Mouse (Mus musculus) stomach, embryonic 14.5 days (tissue): ENCODE measurements at regions not wholly inside any gene's neighbourhood (a gene's known extent, or its start where the extent isn't known, plus 50 kb on each side); places are given as distances from the start of the nearest gene placed in this dataset.

ENCODE experiments used
- ATAC-seq: fragments of 200-750 bp; cut with Nextera tagmentation; 2 replicates; pipeline ENCODE4 v1.8.0; 2017; ENCODE audit warnings: low read depth, moderate TSS enrichment; ENCODE audit not compliant: insufficient number of reproducible peaks, insufficient read depth, low FRiP score
- H3K27ac ChIP-seq: fragments of 300-500 bp; sonication (generic); 2 replicates; pipeline ENCODE4 v1.5.1; 2014; ENCODE audit warnings: mild to moderate bottlenecking, low read length, moderate library complexity, mixed read lengths
- H3K27me3 ChIP-seq: fragments of 300-500 bp; sonication (generic); 2 replicates; pipeline ENCODE4 v1.6.1; 2014; ENCODE audit warnings: low read length, control low read depth, mixed read lengths; ENCODE audit not compliant: control insufficient read depth, insufficient read depth
- H3K36me3 ChIP-seq: fragments of 300-500 bp; sonication (generic); 2 replicates; pipeline ENCODE4 v1.6.1; 2014; ENCODE audit warnings: mild to moderate bottlenecking, control low read depth, low read length, moderate library complexity, mixed read lengths; ENCODE audit not compliant: control insufficient read depth, insufficient read depth
- H3K4me1 ChIP-seq: fragments of 300-500 bp; sonication (generic); 2 replicates; pipeline ENCODE4 v1.6.1; 2014; ENCODE audit warnings: low read length, control low read depth, mixed read lengths; ENCODE audit not compliant: control insufficient read depth, insufficient read depth
- H3K4me2 ChIP-seq: fragments of 300-500 bp; sonication (generic); replicated peaks from 2 replicates; pipeline ENCODE4 v1.6.1; 2014; ENCODE audit warnings: low read depth, low read length, control low read depth
- H3K4me3 ChIP-seq: fragments of 300-500 bp; sonication (generic); 2 replicates; pipeline ENCODE4 v1.5.1; 2014; ENCODE audit warnings: low read depth, low read length, control low read depth
- H3K9ac ChIP-seq: fragments of 300-500 bp; sonication (generic); replicated peaks from 2 replicates; pipeline ENCODE4 v1.6.1; 2014; ENCODE audit warnings: low read depth, mild to moderate bottlenecking, control low read depth, low read length, moderate library complexity, mixed read lengths
- H3K9me3 ChIP-seq: fragments of 300-500 bp; sonication (generic); 2 replicates; pipeline ENCODE4 v1.6.1; 2016; ENCODE audit warnings: low read depth, low read length, control low read depth; ENCODE audit not compliant: control insufficient read depth
- WGBS: fragments of 180-500 bp; shearing (Covaris S2); extraction: QIAGEN DNeasy Blood & Tissue Kit; methylation state at CpG from one replicate; pipeline ENCODE4 v1.1.7; 2014; 5-methylcytosine and 5-hydroxymethylcytosine counted together

DNA sequence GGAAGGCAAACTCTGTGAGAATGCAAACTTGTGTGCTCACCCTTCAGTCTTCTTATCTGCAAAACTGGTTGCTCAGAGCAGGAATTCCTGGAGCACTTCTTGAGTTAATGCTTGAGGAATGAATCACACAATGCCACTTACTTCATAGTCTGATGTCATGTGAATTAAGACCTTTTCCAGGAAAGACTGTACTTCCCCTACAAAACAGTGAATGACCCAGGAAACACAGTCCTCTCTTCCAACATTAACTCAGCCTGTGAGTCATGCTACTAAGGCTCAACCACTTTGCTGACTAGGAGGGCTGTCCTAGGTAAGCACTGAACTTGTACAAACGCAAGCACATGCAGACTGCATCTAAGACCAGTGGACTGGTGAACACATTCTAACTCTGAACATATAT is 112.5 kb upstream of the Rnf32 start:
- WGBS: 70% methylated on average over 1 of the region's 1 CpGs
- ATAC-seq: 0 out of 2 replicates have a peak, but pooled peaks have one; percentile 42
- Histone ChIP-seq H3K4me3 (no peak overlapping the region), H3K9me3 (no peaks in the 10 kb centered on the region), H3K27me3 (no peaks in the 10 kb centered on the region), H3K4me1 (no peaks in the 10 kb centered on the region), H3K4me2 (no peak overlapping the region), H3K9ac (no peak overlapping the region), H3K36me3 (no peaks in the 10 kb centered on the region), H3K27ac (no peak overlapping the region)

DNA sequence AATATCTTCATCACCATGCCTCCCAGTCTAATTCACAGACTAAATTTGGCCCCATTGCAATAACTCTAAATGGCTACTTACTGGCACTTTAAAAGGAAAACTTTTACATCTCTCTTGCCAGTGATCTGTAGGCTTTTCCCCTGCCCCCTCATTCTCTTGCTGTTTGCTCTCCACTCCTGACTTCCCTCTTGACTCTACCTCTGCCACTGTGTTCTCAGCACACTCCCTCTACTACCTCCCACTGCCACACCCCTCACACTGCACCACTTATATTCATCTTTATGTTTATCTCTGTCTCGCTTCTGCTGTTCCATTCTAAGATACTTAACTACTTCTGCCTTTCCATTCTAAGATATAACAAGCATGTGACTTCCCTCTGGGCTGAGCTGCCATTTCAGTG is 141.4 kb upstream of the Rnf32 start:
- Histone ChIP-seq H3K4me1 (no peaks in the 10 kb centered on the region), H3K9me3 (no peaks in the 10 kb centered on the region), H3K27me3 (no peaks in the 10 kb centered on the region), H3K4me2 (no peak overlapping the region), H3K9ac (no peak overlapping the region), H3K36me3 (no peaks in the 10 kb centered on the region), H3K27ac (no peak overlapping the region), H3K4me3 (no peak overlapping the region)
- WGBS: 57% methylated on average over 1 of the region's 1 CpGs
- no peak for ATAC-seq

DNA sequence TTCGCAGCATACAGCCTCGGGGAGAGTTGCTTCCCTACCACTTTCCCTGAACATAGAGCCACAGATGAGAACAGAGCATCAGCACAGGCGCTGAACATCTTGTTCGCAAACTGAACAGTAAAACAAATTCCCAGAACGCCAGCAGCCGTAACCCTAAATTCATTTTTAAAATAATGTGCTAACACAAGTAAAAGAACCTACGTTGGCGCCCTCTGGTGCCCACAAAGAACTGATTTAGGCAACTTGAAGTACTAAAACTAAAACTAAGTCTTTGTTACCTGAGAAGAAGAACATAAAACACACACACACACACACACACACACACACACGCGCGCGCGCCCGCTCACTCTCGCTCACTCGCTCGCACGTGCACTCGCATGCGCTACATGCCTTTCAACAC is 159.2 kb upstream of the Rnf32 start:
- no peak for ATAC-seq
- Histone ChIP-seq H3K4me3 (no peak overlapping the region), H3K9me3 (no peaks in the 10 kb centered on the region), H3K4me2 (no peak overlapping the region), H3K4me1 (no peaks in the 10 kb centered on the region), H3K27ac (no peak overlapping the region), H3K27me3 (no peaks in the 10 kb centered on the region), H3K9ac (no peak overlapping the region), H3K36me3 (no peaks in the 10 kb centered on the region)
- 62% methylated on average over 20 of the region's 20 CpGs for WGBS

DNA sequence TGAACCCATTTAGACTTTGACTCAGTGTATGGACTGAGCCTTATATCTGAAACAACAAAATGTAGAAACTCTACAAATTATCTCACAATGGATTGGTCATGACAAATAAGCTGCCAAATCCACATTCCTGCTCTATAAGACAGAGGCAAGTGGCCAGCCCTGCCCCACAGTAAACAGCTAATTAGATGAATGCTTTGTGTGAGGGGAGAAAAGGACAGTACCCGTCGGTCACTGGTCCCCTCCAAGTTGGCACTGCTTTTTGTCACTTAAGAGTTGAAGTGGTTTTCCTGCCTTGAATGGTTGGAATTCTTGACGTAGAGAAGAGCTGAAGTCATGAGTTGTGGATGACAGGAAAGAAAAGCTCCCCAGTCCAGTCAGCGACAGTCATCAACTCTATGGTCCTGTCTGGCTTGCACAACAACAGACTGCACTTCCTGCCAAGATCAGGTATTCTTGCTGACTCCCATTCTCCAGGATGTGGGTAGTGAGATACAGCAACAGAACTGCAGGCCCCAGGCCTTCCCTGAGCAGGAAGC is 162.3 kb upstream of the Rnf32 start:
- Histone ChIP-seq H3K4me1 (no peaks in the 10 kb centered on the region), H3K27ac (no peak overlapping the region), H3K4me3 (no peak overlapping the region), H3K9me3 (no peaks in the 10 kb centered on the region), H3K4me2 (no peak overlapping the region), H3K36me3 (no peaks in the 10 kb centered on the region), H3K27me3 (no peaks in the 10 kb centered on the region), H3K9ac (no peak overlapping the region)
- WGBS: 64% methylated on average over 4 of the region's 4 CpGs
- ATAC-seq: no peak

DNA sequence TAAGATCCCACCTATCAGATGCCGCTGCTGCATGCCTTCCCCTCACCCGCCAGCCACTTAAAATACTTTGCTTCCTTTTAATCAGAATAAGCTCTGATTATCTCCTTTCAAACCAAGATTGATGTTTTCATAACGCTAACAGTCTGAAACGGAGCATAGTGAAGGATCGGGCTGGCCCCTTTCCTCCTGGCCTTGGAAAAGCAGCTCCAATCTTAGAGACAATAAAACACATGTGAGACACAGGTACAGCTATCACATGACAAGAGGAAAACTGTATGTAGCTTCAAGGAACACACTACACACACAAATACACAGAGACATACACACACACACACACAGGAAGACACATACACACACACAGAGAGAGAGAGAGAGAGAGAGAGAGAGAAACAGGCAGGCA is 165.3 kb upstream of the Rnf32 start:
- WGBS: 13% methylated on average over 5 of the region's 5 CpGs
- Histone ChIP-seq H3K4me1 (no peaks in the 10 kb centered on the region), H3K4me2 (no peak overlapping the region), H3K36me3 (no peaks in the 10 kb centered on the region), H3K27me3 (no peaks in the 10 kb centered on the region), H3K27ac (no peak overlapping the region), H3K9ac (no peak overlapping the region), H3K9me3 (no peaks in the 10 kb centered on the region), H3K4me3 (no peak overlapping the region)
- ATAC-seq: no peak

DNA sequence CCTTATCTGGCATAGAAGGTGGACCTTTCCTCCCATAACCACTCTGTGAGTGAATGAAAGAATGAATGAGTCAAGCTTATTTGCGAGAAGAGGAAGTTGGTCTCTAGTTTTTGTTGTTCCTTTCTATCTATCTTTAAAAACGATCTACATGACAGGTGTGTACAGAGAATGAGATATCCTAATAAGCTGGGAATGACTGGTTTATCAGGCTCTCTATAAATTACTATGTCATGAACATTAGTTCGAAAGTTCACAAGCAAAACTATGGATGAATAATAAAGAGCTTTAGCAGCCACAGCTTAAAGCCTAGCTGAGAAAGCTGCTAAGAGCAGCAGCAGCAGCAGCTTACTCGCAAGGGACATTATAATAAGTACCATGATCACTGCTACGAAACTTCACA is 165.8 kb upstream of the Rnf32 start:
- Histone ChIP-seq H3K36me3 (no peaks in the 10 kb centered on the region), H3K4me3 (no peak overlapping the region), H3K4me2 (no peak overlapping the region), H3K9ac (no peak overlapping the region), H3K9me3 (no peaks in the 10 kb centered on the region), H3K27ac (no peak overlapping the region; the same call in 1 of the 2 replicates), H3K27me3 (no peaks in the 10 kb centered on the region), H3K4me1 (no peaks in the 10 kb centered on the region)
- no peak for ATAC-seq
- WGBS: 29% methylated on average over 5 of the region's 5 CpGs

DNA sequence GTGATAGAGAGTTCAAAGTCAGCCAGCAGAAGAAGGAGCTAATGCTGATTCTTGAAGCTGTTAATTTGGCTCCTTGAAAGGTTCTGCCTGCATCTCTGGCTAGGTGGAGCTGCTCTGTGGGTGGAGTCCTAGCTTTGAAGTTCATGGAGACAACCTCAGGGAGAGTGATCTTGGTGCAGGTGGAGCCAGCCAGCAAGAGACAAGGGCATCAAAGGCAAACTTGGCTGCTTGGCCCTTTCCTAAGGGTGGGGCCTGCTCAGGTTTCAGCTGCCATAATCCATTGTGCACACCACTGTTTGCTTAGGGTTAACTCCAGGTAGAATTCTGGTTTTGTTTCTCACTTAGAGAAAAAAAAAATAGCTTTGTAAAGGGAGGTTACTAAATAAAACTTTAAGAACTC is 170.7 kb upstream of the Rnf32 start:
- H3K36me3 ChIP-seq: no peaks in the 10 kb centered on the region
- no peaks in the 10 kb centered on the region for H3K4me1 ChIP-seq
- H3K4me3 ChIP-seq: no peak overlapping the region
- H3K9ac ChIP-seq: no peak overlapping the region
- H3K27me3 ChIP-seq: no peaks in the 10 kb centered on the region
- ATAC-seq: peak; percentile 72; the same call in 1 of the 2 replicates
- H3K27ac ChIP-seq: 0 out of 2 replicates have a peak overlapping the region, but pooled peaks have one; percentile 15
- H3K9me3 ChIP-seq: no peaks in the 10 kb centered on the region
- H3K4me2 ChIP-seq: no peak overlapping the region

DNA sequence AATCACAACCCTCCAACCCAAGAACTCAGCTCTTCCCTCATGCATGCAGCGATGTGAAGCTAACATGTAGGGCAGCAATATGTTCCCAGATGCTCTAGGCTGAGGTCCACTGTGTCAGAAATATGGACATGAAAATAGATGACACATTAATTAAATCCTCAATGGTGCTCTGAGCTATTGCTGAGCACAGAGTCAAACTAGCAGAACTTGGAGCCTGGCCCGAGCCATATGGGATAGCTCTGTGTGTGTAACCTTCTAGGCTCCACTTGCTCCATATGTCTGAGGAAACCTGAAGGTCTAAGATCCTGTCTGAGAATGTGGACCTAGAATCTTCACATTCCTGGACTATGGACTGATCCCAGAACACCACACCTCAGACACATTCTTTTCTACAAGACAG is 203.0 kb upstream of the Rnf32 start:
- H3K4me1 ChIP-seq: no peaks in the 10 kb centered on the region
- no peak overlapping the region for H3K27ac ChIP-seq
- H3K9me3 ChIP-seq: no peaks in the 10 kb centered on the region
- H3K4me3 ChIP-seq: no peak overlapping the region
- ATAC-seq: no peak
- H3K36me3 ChIP-seq: no peaks in the 10 kb centered on the region
- no peak overlapping the region for H3K9ac ChIP-seq
- no peaks in the 10 kb centered on the region for H3K27me3 ChIP-seq
- WGBS: 74% methylated on average over 2 of the region's 2 CpGs
- H3K4me2 ChIP-seq: no peak overlapping the region

DNA sequence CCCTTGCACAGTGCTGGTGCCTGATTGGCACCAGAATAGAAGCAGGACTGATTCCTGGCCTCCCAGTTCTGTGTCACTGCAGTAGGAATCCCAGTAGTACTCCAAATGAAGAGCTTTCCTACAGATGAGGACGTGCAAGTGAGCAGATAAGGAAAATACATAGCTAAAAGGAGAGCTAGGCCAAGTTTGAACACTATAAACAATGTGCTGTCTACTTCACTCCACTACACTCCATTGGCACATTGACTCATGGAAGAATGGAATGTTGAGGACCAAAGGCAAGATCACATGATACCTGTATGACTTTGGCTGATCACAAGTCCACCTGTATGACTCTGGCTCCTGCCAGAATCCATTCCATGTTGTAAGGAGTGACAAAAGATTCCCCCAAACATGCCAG is 215.9 kb upstream of the Rnf32 start:
- H3K27me3 ChIP-seq: no peaks in the 10 kb centered on the region
- no peaks in the 10 kb centered on the region for H3K36me3 ChIP-seq
- H3K9ac ChIP-seq: no peak overlapping the region
- ATAC-seq: no peak
- no peak overlapping the region for H3K27ac ChIP-seq
- no peak overlapping the region for H3K4me2 ChIP-seq
- H3K4me3 ChIP-seq: no peak overlapping the region
- no peaks in the 10 kb centered on the region for H3K4me1 ChIP-seq
- H3K9me3 ChIP-seq: no peaks in the 10 kb centered on the region
- 53% methylated on average over 1 of the region's 1 CpGs for WGBS
